Mouse (Mus musculus) mouse trophoblast stem cell (cell line): ENCODE results near the gene Rsrc1.

Source experiments
- in situ Hi-C, 2 experiments: fragments of 300-500 bp; cut with MseI, MboI; formaldehyde crosslinking; loops; 2 replicates in 1 of 2; 3 replicates in 1 of 2; pipeline ENCODE4 v1.15.1; 2025

Rsrc1 gene

DNA sequence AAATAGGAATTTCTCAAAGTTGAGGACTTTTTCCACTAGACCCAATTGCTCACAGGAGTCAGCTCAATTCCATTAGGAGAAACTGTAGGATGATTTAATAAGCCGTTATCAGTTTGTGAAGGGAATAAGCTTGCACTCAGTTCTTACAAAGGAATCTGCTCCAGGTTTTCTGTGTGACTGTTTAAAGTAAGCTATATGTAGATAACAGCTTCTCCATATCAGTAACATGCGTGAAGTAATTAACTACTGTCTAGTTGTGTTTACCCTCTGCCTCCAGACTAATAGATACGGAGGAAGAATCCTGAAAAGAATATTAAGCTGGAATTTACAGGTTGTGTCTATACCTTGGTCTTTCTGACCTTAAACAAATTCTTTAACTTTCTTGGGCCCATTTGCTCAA, 299.1 kb downstream of the Rsrc1 start:
- in situ Hi-C loops: no loop called here

- in situ Hi-C loops: no loop called here
These were observed 302.8 kb downstream of the Rsrc1 start for GRCm38 (mm10) chr3:67284039-67284438.

DNA sequence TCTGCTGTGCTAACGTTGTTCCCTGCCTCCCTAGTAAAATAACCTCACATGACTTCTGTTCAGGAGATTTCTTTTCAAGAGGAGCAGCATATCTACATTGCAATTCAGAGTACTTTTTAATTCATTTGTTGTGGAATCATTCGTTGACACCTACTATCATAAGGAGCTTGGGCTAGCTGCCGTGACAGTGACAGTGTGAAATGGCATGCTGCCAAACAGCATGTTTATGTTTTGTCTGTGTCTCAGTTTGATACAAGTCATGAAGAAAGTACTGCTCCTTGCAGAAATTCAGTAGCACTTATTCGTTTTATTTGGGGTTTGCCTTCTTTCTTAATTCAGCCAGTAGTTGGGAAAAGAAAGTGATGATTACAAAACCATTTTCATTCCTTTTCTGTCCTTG, 303.7 kb downstream of the Rsrc1 start:
- in situ Hi-C loops: no loop called here

DNA sequence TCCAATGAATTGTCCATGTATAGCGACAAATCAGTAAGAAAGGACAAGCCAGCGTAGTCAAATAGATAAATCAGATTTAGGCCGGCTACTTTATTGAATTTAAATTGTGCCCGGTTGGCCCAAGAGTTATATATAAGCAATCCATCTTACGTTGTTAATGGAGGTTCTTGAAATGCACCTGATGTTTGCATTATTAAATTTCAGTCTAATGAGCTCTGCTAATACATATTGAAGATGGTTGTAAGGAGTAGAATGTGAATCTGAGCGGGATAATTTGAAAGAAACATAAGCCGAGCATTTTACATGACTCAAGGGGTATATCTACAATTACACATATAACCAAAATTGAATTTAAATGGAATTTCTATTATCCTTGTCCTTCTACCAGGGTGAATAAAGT, 307.5 kb downstream of the Rsrc1 start:
- in situ Hi-C loops: no loop called here

- in situ Hi-C loops: no loop called here
These were observed 308.3 kb downstream of the Rsrc1 start for GRCm38 (mm10) chr3:67289482-67289881.

DNA sequence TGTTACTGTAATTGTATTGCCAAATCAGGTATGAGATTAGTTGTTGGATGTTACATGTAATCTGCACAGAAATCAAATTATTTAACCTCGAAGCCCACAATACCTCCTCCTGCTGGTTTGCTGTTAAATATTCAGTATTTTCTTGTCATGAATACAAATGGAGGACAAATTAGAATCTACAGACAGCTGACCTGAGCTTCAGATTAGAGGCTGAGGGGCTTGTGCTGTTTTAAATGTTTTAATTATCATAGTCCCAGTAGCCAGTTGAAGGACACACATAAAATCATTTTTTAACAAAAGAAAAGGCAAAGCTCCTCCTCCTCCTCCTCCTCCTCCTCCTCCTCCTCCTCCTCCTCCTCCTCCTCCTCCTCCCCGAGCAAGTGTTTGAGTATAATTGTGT, 327.5 kb downstream of the Rsrc1 start:
- in situ Hi-C loops: no loop called here

DNA sequence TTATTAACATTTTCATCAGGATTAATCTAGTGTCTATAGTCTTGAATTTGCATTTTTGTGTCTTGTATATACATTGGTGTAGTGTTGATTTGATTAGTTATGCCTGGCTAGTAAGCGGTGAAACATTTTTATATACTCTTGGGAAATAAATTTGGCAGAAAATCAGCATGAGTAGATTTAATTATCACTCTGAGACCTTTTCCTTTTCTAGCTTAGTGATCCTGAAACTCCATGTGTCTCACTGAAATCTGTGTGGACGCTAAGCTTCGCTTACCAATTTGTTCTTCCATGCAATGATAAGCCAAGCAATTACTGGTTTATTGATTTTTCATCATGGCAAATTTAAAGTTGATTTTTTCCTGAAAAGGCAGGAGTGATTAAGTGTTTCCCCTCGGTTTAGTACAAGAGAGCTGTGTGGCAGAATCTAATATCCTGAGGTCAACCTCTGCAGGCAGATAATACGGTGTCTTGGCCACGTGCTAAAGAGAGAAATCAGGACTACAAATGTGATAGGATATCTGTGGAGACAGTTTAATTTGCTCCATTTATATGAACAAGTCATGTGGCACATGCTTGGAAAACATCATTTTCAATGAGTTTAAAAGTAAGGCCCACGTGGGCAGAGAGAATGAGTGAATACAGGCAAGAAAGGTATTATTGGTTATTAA, 328.6 kb downstream of the Rsrc1 start:
- in situ Hi-C loops: no loop called here

GRCm38 (mm10) chr3:67311436-67311835, 330.2 kb downstream of the Rsrc1 start:
- in situ Hi-C loops: no loop called here

GRCm38 (mm10) chr3:67322422-67322821, 341.2 kb downstream of the Rsrc1 start:
- in situ Hi-C loops: no loop called here

DNA sequence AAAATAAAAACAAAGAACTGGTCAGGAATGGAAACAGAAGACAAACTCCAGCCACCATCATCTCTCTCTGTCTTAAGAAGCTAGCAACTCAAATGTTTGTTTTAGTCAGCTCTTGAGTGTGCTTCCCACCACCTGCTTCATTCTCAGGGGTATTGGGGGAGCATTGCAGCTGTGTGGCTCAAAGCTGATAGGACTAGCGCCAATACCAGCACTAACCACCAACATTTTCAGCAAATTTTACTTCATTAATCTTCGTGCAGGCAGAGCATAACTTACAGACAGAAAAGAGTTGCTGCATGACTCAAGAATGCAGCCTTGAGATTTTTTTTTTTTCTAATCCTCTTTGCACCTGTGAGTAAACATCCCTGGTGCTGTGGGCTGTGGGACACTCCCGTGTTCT, 358.4 kb downstream of the Rsrc1 start:
- in situ Hi-C loops: no loop called here

GRCm38 (mm10) chr3:67340921-67341320, 359.7 kb downstream of the Rsrc1 start:
- in situ Hi-C loops: no loop called here

DNA sequence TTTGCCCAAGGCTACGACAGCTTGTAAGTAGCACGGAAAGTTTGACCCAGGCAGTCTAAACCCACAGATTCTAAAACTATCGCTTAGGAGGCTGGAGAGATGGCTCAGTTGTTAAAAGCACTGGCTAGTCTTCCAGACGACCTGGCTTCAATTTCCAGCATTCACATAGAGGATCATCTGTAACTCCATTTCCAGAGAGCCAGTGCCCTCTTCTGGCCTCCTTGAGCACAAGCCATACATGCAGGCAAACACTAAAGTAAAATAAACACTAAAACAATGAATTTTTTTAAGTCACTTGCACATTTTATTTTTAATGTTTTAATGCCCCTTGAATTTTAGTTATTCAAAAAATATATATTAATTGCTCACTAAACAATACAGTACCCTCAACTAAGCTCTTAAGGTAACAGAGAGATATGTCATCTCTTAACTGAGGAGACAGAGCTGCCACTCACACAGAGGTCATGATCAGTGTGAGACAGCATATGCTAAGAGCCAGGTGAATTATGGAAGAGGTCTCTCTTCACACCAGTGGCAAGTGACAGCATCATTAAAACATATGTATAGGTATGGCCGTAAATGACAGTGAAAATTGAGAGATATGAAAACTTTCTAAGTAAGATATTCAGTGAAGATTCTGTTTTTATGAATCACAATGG, 361.9 kb downstream of the Rsrc1 start:
- in situ Hi-C loops: no loop called here

DNA sequence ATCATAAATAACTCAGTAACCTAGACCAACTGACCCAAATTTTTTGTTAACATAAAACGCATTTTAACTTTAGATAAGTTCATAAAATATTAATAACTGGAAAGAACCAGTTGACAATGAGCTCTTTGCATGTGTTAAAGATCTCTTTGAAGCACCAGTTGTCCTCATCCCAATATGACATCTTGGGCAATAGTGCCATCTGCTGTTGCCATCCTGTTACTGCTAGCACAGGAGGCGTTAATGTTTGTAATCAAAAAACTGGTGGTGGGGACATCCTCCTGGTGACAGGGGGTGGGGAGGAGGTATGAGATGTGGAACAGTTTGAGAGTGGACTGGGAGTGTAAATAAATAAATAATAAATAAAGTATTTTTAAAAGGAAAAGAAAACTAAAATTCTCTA, 363.4 kb downstream of the Rsrc1 start:
- in situ Hi-C loops: no loop called here

GRCm38 (mm10) chr3:67346674-67347073, 365.5 kb downstream of the Rsrc1 start:
- in situ Hi-C loops: no loop called here

GRCm38 (mm10) chr3:67351406-67352127, 370.4 kb downstream of the Rsrc1 start:
- in situ Hi-C loops: loop anchor here (10.0 to 25.0 kb wide), 2 partner anchors 211 to 213 kb away; no protein-coding TSS in a partner anchor

DNA sequence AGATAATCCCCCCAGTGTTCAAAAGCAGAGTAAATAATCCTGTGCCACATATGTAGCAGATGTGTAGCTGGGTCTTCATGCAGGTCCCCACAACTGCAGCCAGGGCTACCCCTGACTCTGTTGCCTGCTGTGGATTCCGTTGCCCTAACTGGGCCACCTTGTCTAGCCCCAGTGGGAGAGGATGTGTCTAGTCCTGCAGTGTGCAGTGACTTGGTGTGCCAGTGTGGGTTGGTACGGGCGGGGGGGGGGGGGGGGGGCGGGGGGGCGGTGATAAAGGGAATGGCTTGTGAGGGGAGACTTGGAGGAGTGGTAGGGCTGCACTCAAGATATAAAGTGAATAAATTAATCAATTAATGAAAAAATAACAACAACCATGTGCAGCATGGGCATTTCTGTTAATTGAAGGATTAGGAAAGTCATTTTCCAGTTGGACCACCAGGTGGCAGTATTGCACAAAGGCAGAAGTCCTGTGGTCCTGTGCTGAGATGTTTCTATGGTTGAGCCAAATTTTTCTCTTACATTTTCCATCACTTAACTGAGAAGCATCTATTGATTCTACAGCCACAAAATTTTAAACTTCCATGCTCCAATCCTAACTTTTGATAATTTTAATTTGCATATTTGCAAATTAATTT, 371.1 kb downstream of the Rsrc1 start:
- in situ Hi-C loops: loop anchor here (10.0 to 25.0 kb wide), 2 partner anchors 210 to 213 kb away; no protein-coding TSS in a partner anchor

DNA sequence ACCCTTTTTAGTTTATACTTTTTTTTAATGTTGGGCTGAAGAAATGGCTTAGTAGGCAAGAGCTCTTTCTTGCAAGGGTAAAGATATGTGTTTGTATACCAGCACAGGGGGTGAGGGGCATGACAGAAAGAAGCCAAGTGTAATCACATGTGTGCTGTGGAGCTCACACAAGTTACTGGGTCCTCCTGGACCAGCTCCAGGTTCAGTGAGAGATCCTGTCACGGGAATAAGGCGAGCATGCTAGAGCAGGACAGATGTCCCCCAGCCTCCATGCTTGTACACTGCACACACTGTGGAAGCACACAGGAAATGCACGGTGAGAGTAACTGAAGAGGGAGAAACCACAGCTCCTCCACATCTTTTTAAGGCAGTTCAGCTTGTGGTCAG, 371.6 kb downstream of the Rsrc1 start:
- in situ Hi-C loops: loop anchor here (10.0 to 25.0 kb wide), 2 partner anchors 210 to 212 kb away; no protein-coding TSS in a partner anchor

- in situ Hi-C loops: loop anchor here (10.0 to 25.0 kb wide), 2 partner anchors 204 to 206 kb away; no protein-coding TSS in a partner anchor
These were observed 377.2 kb downstream of the Rsrc1 start for GRCm38 (mm10) chr3:67358376-67358775.

DNA sequence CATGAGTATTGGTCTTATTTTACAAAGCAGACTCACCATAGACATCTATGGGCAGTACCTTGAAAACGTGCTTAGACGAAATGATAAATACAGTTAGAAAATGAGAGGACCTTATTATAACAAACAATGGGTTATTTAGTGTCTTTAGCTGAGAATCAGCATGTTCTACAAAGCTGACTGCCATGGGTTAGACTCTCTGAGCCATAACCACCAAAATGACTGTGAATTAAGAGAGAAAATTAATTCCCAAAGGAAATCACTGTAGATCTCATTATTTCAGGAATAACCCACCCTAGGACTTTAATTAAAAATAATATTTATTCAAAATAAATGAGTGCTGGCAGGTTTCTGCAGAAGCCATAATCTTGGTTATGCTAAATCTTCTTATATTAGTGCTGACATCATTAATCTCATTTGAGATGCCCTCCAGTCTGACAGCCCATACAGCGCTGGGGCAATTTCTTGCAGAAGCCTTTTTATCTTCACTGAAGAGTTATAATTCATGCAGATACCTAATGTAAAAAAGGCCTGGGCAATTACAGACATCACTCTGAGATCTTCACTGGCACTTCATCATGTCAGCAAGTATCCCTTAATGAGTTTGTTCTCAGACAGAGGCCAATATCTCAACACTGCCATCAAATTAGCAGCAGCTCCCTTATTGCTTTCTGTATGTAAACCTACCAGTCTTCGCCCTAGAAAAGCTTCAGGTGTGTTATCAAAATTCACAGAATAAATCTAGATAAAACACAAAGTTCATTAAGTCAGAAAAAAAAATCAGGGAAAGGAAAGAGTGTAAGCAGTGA, 385.1 kb downstream of the Rsrc1 start:
- in situ Hi-C loops: loop anchor here in 1 of 2 experiments (25.0 kb wide), 1 partner anchor 196 kb away; no protein-coding TSS in a partner anchor

DNA sequence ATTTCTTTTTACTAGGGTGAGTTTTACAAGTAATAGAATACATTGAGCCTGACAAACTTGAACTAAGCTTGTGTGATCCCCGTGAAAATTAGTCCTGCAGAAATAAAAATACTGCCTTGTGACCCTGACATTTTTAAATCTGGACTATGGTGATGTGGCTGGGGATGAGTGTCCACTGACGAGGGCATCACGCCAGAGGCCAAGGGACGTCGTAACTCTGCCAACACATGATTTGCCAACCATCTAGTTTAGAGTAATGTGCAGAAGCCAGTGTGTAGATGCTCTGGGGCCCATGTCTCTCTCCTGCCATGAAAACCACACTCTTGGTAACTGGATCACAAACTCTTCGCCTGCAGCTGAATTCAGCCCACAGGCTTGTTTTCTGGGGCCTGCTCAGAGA, 386.3 kb downstream of the Rsrc1 start:
- in situ Hi-C loops: loop anchor here in 1 of 2 experiments (25.0 kb wide), 1 partner anchor 195 kb away; no protein-coding TSS in a partner anchor
